Mouse (Mus musculus) embryo, embryonic 10 days (tissue): ENCODE measurements at regions not wholly inside any gene's neighbourhood (a gene's known extent, or its start where the extent isn't known, plus 50 kb on each side); places are given as distances from the start of the nearest gene placed in this dataset.

Experiments used
- DNase-seq: peaks from one replicate; pipeline ENCODE4 v3.0.0-alpha.2; 2015; ENCODE audit warnings: low spot score

DNA sequence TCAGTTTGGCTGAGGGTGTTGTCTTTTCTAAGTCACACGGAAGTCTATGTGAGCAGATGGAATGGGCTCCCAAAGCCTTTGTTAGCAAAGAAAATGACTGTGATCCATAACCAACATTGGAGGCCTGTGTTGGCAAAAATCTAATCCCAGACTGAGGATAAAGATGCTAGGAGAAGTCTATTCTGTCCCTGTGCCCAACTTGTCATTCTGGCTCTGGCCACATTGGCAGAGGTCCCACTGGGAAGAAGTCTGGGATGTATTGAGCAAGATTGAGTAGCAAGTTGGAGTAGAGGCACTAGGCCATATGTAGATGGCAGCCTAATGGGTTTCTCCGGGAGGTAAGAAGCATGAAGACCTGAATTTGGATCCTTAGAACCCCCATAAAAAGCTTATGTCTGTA, 54.1 kb downstream of the Nog start:
- DNase-seq = no peak

DNA sequence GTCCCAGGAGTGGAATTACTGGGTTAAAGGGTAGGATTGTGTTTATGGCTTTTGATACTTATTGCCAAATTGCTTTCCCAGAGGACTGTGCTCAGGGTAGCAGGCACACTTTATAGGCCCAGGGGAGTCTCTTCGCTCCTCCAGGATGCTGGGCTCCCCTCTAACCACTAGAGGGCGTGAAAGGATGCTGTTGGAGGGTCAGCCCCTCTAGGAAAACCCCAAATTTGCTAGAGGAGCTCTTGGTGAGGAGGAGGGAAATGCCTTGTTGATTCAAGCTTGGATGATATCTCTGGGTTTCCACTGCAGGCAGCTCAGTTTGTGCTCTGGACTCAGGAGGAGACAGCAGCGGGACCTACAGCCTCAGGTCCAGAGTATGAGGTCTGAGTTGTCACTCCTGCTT, 58.8 kb downstream of the Nog start:
- DNase-seq = peak; percentile 88

DNA sequence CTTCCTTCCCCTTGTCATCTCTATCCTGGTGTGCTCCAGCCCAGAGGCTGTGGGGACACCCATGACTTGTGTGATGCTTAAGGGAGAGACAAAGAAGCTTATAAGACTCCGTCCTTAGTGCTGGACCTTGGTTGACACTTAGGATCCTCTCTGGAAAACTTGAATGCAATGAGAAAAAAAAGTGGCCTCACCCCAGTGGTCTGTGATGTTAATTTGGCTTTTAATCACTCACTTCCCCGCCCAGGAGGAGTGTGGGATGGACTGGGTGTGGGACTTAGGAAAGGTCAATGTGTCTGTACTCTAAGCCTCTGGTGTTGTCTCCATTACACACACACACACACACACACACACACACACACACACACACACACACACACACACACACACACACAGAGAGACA, 60.0 kb downstream of the Nog start:
- DNase-seq = no peak

DNA sequence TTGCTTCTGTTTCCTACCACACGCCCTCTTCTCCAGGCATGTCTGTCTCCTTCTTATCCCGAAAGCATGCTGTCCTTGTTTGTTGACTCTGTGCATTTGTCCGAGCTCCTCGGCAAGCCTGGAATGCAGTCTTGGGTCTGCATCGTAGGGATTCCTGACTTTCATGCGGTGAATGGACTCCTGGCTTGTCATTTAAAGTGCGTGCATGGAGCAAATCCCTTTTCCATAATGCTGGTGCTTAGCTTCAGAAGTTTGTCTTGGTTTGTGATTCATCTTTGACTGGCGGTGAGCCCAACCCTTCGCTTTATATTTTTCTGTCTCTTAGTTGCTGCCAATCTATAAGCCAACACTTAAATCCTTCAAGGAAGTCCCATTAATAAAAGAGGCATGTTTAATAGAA, 62.2 kb downstream of the Nog start:
- DNase-seq = peak; percentile 13

DNA sequence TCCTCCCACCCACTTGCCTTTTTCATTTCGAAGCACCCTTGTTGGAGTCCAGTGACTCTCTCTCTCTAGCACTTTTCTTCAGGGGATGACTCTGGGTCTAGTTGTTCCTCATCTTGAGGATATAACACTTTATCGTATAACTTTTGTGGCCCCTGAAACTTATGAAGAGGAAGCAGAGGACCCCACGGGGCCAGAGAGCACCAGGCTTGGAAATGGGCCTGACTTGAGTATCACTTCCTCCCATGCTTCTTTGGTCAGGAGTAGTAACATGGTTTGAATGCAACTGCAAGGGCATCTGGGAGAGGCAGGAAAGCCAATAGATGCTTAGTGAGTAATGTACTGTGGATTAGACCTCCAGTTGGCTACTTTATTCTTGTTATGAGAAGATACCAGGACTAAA, 65.2 kb downstream of the Nog start:
- DNase-seq = no peak

DNA sequence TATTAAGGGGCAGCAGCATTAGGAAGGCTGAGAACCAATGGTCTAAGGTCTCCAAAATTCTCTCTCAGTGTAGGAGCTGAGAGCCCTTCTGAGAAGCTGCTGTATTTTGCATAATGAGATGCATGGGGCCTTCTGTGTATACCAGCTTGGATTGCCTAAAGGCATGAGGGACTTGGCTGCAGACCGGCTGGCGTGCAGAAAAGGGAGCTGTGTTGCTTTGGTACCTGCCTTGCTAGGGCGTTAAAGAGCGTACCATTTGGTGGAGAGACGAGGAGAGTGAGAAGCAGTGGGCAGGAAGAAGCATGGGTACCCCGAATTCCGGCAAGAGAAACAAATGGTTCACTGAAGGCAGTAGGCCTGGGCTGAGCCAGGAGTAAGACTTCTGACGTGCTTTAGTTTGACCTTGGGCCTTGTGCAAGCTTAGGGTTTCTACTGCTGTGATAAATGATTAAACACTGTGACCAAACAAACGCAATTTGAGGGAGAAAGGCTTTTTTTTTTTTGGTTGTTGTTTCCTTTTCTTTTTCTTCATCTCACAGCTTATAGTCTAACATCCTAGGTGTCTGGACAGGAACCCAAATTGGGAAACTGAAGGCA, 69.2 kb downstream of the Nog start:
- DNase-seq = no peak

DNA sequence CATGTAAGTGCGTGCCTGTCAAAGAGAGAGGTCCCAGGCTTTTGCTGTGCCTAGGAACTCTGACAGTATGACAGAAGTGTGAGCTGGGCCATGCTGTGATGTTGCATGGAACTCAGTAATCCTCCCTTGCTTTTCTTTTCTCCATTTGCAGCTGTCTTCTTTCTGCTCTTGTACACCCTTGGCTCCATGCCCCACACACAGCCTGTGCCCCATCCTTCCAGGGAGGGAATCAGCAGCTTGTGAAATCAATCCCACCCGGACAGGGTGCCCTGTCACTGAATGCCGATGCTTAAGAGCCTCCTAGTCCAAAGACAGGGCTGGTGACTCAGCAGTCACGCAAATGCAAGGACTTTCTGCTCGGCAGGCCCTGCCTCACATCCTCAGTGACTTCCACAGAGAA, 72.4 kb downstream of the Nog start:
- no peak for DNase-seq

DNA sequence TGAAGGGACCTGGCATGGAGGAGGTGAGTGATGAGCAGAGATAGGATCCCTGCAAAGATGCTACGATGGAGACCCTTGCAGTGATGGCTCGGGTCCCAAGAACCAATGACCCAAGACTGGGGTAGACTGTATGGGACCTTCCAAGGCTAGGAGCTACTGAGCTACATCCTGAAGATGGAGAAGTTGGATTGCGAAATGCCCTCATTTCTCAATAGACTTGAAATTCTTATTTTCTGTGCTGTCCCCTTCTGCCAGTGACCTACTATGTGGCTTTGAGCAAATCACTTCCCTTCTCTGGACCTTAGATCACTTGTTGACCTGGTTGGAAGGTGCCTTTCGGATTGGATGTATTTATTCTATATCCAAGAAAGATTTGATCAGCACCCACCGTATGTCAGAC, 88.9 kb downstream of the Nog start:
- no peak for DNase-seq

DNA sequence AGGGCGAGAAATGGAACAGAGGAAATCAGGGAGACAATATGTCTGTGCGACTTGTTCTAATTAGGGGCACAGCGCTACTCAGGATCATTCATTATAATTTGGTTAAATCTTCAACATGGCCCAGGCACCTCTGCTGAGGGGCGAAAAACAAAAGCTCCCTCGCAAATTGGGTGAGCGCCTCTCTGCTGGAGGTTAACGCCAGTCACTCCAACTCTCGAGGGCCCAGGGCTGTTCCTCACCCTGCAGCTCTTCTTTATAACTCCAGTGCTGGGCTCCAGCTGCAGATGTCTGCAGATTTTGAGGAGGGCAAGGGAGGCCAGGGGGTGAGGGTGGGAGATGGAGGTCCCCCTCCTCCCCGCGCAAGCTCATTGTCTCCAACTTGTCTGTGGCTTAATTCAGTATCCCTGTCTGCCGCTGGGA, 92.6 kb downstream of the Nog start:
- peak; percentile 15 for DNase-seq

DNA sequence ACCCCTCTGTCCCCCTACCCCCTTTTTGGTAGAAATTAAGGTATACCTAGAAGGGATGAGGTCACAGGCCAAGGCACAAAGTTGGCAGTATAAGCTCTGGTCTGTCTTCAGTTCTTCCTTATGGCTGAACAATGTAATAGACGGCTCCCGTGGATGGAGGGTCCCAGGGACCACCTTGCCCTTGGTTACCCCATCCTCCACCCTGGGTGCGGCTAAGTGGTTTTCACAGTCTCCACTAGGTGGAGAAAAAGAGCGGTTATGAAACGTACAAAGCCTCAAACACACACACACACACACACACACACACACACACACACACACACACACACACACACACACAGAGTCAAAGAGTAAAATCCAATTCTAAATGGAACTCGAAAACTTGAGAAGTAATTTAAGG, 93.1 kb downstream of the Nog start:
- DNase-seq = peak; percentile 49

DNA sequence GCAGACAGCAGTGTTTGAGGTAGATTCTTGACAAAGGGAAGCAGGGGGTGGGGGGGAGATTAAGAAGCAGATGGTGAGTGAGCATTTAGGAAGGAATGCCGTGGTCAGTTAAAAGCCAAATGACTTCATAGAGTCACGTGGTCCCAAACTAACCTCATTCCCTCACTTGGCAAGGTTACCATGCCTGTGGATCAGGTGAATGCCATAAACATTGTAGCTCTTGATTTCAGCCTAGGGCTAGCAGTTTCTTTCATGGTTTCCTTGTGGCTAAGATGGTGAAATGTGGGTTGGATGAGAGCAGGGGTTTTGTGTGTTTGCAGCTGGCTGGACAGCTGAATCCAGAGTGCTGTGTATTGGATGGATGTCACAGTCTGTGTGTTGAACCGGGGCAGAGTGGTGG, 95.3 kb downstream of the Nog start:
- DNase-seq = no peak

DNA sequence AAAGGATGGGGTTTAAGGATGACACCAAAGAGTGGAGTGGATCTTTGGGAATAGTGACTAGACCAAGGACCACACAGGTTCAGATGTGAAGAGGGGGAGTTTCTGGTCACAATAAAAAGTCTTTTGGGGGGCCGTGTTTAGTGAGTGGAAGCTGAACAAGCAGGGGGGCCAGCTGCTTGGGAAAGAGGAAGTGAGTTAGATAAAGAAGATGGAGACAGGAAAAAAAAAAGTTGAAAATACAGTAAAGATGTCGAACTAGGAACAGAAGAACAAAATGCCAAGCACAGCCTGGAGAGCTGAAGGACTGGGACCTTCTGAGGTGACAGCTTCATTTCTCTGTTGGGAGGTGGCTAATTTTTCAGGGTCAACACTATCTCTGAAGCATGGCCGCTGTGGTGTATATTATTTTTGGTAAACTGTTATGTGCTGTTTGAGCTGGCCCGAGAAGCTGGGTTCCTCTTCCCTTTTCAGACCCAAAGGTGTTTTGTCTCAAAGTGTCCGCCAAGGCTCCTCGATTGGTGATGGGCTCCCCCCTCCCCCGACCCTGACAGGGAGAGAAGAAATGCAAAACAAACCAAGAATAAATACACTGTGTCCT, 97.1 kb downstream of the Nog start:
- DNase-seq = no peak

DNA sequence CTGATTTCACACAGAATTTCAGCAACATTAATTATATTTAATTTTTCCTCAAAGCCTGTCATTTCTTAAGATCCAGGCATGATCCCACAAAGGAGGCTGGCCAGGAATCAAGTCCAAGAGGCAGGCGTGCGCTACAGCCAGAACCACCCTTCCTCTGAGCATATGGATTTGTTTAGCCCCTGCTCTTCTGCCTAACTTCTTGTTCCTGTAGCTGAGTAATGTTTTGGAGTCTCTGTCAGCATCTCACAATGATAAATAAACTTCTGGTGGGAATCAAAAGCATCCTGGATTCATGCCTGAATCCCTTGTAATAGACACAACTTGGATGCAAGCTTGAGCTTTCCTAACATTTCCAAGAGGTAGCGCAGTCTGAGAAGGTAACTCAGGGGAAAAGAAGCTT, 101.7 kb downstream of the Nog start:
- no peak for DNase-seq

DNA sequence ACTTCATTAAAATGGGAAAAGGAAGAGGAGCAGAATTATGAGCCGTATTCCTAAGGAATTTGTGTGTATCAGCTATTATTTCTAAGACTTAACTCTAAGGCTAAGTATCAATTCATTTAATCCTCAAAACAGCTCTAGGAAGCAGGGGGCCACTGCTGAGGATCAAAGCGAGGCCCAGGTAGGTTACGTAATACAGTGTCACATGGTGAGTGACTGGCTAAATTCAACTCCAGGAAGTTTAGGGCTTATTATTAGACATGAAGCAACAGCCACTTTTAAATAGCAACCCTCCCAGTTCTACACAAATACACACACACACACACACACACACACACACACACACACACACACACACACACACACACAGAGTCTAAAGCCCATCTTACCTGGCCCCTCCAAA, 109.3 kb downstream of the Nog start:
- no peak for DNase-seq

DNA sequence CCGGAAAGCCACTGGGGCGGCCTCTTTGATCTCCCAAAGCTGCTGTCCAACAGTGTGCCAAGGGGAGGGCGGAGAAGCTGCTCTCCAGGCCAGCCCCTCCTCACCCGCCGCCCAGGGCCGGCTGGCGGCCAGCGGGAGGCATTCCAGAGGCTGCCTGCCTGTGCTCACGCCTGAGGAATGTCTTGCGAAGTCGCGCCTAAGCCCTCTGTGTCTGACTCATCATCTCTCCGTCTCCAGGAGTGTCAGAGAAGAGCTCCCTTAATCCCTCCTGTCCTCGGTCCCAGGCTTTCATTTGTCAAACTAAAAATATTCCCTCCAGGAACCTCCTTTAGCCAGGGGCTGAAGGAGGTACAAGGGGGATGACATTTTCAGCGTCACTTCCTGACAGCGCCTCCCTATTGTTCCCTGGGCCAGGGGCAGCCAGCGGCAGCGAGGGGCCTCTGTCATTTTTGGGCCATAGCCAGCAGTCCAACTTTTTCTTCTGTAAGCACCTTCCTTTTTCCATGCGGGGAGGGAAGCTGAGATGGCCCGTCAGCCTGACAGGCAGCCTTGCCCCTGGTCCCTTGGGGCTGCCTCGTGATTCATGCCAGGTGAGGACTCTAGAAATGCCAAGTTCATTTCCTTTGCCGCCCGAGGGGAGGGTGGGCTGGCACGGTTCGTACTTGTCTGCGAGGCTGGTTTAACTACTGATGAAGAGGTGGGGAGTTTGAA, 113.4 kb downstream of the Gm525 start:
- peak; percentile 79 for DNase-seq

DNA sequence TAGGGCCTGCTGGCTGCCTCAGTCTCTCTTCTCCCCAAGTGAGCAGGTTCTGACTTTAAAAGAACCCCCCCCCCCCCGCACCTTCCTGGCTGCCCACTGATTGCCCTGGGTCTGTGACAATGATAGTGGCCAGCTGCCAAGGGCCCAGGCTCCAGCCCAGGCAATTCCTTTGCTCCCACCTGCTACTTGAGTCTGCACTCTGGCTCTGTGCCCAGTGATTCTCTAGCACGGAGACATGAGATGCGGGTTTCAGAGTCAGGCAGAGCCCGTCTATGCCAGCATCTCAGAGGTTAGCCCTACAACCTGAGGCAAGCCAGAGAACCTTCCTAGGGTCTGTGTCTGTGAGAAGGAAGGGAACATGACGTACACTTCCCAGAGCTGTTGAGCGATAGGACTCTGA, 112.2 kb downstream of the Gm525 start:
- DNase-seq = no peak

DNA sequence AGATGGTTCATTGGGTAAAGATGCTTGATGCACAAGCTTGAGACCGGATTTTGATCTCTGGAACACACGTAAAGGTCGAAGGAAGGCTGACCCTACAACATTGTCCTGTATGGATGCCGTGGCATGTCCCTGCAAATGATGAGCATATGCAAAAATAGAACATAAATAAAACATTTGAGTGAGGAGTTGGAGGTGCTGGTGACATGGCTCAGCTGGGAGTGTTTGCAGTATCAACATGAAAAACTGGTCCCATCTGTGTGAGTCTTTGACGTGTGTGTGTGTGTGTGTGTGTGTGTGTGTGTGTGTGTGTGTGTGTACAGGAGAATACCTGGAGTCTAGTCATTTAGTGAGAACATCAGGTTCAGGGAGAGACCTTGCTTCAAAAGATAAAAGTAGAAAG, 107.8 kb downstream of the Gm525 start:
- DNase-seq = no peak

DNA sequence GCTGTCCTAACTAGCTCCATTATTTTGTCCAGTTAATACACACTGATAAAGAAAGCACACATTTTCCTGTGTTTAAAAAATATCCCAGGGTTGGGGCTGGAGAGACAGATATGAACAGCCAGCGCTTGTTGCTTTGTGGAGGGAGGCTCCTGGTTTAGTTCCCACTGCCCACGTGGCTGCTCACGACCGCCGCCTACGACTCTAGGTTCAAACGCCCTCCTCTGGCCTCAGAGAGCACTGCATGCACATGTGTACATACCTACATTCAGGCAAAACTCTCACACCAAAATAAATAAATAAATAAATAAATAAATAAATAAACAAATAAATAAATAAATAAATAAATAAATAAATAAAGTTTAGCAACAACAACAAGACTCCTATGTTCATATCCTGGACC, 104.8 kb downstream of the Gm525 start:
- no peak for DNase-seq

DNA sequence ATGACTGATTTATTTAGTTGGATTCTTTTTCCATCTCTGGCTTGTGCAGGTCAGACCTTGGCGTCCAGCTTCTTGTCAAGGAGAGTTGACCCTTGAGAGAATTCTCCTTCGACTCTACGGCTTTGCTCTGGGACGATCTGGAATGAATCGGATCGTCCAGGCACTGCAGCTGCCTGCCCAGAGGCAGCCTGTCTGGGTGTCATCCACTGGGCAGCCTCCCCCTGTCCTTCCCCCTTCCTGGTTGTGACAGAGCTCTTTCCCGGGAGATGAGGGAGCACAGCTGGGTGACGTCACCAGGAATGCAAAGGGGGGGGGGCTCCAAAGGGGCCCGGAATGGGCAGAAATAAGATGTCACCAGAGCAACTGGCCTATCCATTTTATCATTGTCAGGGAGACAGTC, 101.9 kb downstream of the Gm525 start:
- peak; percentile 40 for DNase-seq

DNA sequence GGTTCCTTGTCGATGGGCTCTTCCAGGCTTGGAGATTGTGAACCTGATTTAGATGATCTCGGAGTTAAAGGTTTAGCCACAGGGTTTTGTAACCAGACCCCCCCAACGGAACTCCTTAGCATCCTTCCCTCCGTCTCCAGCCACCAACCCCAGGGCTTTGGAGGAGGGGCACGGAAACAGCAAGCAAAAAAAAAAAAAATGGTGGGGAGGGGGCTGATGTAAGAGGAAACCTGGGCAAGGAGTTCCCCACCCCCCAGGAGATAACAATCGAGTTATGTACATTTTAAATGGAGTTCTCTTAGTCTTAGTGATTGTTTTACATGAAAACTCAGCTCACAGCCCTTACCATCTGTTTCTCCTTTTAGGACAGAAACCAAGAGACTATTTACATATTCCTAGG, 101.3 kb downstream of the Gm525 start:
- no peak for DNase-seq

DNA sequence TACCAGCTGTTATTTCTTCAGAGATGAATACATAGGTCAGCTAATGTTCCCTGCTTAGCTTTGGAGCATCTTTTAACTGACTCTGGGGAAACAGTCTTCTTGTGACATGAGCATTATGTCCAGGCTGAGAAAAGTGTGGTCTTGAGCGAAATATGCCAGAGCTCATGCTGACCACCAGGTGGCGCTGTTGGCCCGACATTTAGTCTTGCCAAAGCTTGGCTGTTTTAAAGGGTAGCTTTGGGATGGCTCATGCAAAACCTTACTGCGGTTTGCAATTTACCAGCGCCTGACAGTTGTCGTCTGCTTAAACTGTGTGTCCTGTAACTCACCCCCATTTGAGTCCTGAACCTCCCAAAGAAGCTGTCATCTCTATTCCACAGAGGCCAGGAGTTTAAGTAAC, 91.6 kb downstream of the Gm525 start:
- peak; percentile 92 for DNase-seq

DNA sequence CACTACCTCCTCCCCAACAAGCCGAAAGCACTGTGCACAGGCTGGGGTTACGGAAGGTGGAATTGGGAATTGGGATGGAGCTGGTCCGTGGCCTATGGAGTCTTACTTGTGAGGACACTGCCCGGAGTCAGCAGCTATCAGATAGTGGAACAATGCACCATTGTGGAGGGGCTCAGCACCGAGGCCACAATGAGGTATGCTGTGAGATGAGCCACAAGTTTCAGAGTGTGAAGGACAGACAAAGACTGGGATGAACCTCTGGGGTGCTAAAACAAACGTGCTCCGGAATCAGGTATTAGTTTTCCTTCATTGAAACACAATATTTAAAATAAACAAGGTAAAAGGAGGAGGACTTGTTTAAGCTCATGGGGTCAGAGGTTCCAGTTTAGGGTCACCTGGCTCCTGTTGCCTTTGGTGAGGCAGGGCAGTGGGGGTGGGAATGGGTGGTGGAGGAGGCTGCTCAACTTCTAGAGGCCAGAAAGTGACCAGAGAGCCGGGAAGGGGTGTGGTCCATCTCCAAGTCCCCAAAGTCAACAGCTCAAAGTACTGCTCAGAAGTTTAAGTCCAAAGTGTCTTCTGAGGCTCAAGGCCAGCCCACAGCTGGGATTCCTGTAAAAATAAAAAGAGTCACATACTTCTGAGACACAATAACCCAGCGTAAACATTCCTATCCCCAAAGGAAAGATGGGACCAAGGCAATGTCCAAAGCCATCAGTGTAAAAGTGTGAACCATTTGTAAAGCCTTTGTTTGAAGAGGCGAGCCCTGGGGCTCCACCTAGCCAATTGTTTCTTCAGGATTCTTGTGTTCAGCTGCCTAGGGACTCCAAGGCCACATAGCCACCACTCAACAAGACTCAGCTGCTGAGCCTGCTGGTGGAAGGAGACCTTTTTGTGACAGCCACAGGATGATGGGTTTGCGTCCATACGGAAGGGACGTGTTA, 80.1 kb downstream of the Gm525 start:
- DNase-seq = no peak

DNA sequence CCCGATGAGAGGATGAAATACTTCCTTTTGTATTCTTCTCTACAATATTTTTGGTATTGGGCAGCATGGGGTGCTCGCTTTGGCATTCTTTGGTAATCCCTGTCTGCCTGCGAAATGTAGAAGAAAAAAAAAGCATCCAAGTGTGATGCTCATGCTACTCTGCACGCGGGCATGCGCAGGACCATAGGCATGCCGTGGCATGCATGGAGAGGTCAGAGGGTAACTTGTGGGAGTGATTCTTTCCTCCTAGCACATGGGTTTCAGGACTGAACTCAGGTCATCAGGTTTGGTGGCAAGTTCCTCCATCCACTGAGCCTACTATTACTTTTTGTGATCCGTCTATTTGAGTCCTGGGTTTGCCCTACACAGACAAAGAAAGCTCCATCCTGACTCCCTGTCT, 74.3 kb downstream of the Gm525 start:
- DNase-seq = no peak
